Mouse (Mus musculus) thymus, postnatal 4 days (tissue): Measurements from ENCODE around the gene Cbx7.

Experiments
- DNase-seq: peaks from one replicate; pipeline ENCODE4 v3.0.0; 2021

The Cbx7 gene

DNA sequence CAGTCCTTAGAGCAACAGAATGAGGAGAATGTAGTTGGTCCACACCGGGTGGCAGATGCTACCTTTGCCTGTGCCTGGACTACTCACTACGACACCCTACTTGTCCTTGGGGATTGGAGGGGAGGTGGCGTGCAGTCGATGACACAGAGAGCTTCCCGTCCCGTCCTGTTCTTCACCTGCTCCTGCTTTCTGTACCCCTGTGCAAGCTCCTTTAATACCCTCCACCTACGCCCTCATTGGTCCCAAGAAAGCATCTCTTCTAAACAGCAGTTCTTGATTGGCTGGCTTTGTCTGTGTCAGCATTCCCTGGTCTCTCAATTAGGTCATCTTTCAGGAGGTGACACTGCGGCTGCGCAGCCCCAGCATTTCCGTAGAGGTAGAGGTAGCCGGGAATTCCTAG, at the start of gene Cbx7:
Gene Cbx7, minus strand, starts transcription at position 180 of the 400 bp plus-strand sequence.
- no peak for DNase-seq

DNA sequence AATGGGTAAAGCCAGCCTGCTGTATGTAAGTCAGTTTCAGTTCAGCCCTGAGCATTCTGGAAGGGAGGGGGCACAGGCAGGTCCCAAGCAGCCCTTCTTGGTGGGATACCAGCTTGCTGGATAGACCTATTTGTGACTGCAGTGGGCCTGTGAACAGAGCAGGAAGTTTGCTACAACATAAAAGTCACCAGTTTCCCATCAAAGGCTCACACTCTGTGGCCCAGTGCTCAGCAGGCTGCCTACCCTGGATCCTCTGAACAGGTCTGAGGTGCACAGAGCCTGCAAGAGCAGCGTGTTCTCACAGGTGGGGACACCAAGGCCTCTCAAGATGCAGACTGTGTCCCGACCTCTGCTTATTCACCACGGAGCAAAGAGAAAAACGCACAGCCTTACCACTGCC, 49.6 kb upstream of the Cbx7 start:
- peak; percentile 60 for DNase-seq

- DNase-seq = no peak
Observed at GRCm38 (mm10) chr15:80019625-80020024, 48.7 kb upstream of the Cbx7 start.

DNA sequence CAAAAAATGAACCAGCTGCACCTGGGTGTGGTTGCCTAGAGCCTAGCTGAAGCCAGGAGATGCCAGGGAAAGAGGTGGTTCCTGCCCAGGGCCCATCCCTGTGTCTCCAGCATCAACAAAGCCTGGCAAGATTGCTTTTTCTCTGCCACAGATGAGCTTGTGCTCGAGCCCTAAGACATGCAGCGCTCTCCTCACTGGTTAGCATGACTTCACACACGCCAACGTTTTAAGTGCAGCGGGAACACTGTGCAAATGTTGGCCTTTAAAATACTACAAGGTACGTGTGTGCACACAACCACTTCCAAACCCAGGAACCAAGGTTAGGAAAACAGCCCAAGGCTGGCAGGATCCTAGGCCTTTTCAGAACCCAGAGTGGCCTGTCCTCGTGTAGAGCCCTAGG, 48.3 kb upstream of the Cbx7 start:
- no peak for DNase-seq

- no peak for DNase-seq
Observed at GRCm38 (mm10) chr15:80016563-80017301, 45.8 kb upstream of the Cbx7 start.

GRCm38 (mm10) chr15:80015211-80015952, 44.5 kb upstream of the Cbx7 start:
- DNase-seq = no peak

DNA sequence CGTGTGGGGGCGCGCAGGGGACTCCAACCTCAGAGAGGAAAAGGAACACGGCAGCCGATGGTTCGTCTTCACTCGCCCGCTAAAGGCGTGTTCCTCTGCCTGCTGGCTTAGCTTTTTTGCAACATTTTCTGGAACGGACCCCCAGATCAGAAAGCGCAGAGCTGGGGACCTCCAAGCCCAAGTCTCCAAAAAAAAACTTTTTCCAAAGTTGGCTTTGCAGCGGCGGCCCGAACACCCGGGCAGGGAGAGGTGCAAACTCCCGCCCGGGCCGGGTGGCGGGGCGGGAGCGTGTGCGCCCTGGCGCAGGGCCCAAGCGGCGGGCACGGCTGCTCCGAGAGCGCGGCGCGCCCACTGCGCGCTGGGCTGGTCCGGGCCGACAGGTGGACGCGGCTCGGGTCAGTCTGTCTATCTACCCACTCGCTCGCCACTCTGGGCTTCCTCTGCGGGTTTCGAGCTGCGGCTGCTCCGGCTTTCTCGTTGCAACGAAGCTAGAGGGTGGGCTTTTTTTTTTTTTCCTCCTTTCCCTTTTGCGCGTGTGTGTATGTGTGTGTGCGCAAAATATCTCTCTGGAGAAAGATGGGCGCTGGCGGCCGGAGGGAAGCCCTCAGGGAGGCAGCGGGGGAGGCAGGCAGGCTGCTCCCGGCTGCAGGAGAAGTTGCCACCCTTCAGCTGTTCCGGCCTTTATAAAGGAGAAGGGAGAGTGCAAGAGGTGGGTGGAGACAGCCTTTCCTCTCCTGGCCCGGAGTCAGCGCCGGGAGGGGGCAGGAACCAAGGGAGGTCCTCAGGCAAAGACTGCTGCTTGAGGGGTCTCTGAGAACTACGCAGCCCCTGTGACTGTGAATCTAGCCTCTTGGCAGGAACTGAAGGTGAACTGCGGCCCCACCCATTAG, 43.6 kb upstream of the Cbx7 start, which contains the start of gene Pdgfb:
Gene Pdgfb, minus strand, starts transcription at position 657 of the 890 bp plus-strand sequence.
- DNase-seq = peak; percentile 78

DNA sequence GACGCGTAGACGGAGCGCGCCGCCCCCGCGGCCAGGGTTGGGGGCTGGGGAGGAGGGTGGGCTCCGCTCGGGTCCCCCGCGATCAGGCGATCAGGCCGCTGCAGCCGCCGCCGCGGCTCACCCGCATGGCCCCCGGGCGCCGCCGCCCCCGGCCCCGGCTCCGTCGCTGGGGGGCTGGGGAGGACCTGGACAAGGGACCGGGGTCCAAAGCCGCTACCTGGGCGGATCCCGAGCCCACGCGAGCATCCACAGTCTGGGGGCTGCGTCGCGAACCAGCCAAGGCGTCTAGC, 43.1 kb upstream of the Cbx7 start:
- DNase-seq = no peak

DNA sequence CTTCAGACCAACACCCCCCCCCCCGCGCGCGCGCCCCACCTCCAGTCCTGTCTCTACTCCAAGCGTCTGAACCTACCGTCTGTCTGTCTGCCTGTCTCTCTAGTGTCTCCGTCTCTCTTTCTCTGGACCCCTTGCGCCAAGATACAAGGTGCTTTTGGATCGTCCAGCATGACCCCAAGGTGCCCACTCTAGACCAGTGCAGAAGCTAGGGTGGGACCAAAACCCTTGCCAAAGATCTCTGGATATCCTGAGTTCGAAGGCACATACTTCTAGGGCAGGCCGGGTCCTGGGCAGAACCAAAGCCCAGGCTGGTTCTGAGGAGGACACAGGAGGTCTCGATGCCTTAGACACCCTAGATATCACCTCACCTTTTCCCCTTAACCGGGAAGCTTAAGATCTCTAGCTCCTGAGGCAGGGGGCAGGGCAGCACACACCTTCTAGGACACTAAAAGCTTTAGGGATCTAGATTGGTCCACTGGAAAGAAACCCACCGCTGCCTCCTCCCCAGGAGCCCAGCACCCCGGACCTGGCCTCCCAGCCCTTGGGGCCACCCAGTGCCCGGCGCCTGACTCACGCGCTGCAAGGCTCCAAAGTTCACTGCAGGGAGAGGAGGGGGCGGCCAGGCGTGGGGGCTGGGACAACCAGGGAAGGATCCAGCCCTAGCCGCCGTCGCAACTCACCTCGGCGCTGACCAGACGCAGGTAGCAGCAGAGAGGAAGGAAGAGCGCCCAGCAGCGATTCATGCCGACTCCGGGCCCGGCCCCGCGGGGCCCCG, 42.5 kb upstream of the Cbx7 start:
- peak; percentile 49 for DNase-seq

DNA sequence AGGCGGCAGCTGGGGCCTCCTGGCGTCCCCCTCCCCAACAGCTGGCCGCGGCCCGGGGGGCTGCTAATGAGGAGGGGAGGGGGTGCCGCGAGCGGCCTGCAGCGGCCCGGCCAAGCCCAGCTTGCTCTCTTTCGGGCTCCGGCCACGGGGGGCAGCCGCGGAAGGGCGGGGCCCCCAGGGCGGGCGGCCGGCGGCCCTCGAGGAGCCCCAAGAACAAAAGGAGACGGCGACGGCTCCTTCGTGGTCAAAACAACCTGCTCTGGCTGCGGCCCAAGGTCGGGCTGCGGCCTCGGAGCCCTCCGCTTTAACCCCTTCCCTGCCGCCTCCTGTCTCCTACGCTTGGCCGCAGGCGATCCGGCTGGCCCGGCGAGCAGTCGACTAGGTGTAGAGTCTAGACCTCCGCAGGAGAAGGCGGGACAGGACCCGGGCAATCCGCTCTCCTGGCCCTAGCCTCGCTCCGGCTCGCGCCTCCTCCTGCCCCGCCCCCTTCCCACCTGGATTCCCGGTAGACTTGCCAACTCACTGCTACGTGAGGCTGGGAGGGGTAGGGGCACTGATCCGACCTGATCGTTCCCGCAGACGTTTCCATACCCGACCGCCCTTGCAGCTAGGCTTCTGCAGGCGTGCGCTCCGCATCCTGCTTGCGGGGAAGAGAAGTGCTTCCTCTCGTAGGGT, 41.7 kb upstream of the Cbx7 start:
- DNase-seq = peak; percentile 61

- peak; percentile 76 for DNase-seq
Observed at GRCm38 (mm10) chr15:80011778-80012526, 41.0 kb upstream of the Cbx7 start.

DNA sequence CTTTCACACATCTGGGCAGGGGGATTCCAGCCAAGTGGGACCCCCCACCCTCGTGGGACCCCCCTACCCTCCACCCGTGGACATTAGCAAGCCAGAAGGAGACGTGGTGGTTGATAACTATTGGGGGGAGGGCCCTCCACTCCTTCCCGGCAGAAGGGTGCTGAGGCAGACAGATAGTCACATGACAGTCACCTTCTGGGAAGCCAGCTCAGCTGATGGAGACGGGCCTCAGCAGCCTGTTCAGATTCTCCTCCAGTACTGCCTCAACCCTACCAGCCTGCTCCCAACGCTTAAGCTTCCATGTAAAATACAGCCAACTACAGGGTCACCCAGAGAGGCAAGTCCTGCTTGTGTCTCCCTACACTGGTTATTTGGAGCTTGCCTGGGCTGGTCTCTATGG, 40.3 kb upstream of the Cbx7 start:
- DNase-seq = no peak

DNA sequence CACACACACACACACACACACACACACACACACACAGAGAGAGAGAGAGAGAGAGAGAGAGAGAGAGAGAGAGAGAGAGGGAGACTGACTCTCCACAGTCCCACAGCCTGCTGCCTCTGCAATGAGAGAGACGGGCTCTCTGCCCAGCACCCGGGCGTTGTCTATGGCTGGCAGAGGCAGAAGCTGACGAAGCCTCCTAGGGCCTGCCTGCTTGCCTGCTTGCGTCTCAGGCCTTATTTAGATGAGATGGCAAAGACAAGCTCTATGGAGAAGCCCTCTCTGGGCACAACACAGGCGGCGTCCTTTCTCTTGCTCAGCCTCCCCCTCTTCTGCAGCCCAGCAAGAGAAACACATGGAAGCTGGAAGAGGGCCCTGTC, 39.3 kb upstream of the Cbx7 start:
- no peak for DNase-seq

- peak; percentile 85 for DNase-seq
Observed at GRCm38 (mm10) chr15:80009421-80010181, 38.7 kb upstream of the Cbx7 start.

GRCm38 (mm10) chr15:80008461-80008860, 37.5 kb upstream of the Cbx7 start:
- no peak for DNase-seq

- DNase-seq = no peak
Observed at GRCm38 (mm10) chr15:80006156-80006555, 35.2 kb upstream of the Cbx7 start.

DNA sequence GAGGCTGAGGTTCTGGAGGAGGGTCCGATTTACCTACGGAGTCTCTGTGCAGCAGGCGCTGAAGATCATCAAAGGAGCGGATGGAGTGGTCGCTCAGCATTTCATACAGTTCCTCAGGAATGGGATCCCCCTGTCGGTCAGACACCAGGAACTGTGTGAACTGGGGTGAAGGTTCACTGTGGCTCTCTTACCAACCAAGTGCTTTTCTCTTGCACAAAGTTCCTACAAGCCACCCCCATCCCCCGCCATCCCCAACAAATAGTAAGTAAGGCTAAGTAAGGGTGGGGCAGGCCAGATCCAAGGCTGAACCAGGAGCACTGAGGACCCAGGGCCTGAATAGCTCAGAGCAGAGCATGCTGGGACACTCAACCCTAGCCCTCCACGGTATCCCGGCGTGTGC, 34.5 kb upstream of the Cbx7 start:
- DNase-seq = no peak

DNA sequence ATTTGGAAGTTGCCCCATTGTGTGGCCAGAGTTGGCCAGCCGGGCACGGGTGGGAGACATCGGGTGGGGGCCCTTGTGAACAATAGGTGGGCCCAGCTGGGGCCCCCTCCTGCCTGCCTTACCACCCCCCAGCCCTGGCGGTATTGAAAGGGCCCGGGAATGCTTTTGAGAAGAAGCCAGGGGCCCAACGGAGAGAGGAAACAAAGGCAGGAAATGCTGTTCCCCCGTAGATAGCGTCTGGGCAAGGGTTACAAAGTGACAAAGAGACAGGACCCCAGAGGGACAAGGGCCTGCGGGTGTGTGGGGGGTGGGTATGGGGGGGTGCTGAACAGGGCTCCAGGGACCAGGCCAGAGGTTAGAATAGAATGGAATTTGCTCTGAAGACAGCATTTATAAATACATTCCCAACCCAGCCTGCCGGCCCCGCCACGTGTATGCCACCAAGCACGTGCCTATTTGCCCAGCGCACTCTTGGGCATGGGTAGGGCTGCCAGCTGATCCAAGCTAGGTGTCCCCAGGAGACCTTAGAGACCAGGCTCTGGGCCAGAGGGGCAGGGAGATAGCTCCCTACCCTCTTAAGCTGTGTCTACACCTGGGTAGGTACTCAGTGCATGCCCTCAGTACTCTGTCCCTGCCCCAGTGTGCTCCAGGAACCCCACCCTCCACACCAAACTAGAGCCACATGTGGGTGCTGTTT, 33.9 kb upstream of the Cbx7 start:
- DNase-seq = peak; percentile 45

DNA sequence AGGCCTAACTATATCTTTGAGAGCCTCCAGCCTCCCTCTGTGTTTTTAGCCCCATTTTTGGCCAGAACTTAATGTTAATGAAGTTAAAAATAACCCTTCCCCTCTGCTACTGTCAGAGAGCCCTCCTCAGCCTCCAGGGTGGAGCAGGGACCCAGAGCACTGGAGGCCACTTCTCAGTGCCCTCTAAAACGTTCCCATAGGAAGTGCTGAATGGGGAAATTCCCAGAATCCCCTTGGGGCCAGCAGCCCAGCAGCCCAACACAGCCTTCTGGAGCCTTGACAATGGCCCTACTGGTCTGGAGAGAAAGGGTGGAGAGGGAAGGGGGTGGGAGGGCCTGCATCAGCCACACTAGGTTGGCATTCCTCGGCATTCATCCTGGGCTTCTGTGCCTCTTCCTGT, 32.7 kb upstream of the Cbx7 start:
- DNase-seq = no peak

- DNase-seq = no peak
Observed at GRCm38 (mm10) chr15:80001601-80002000, 30.7 kb upstream of the Cbx7 start.
